Mouse (Mus musculus): Measurements from ENCODE around the gene Dact3. TPM values are rescaled to one million over a fixed set of nuclear protein-coding genes. Genes with fewer than 3 reads are reported as not detected.

Gene Dact3
- polyA plus RNA-seq, 1 experiment from 2014 or later: 3.5 TPM

DNA sequence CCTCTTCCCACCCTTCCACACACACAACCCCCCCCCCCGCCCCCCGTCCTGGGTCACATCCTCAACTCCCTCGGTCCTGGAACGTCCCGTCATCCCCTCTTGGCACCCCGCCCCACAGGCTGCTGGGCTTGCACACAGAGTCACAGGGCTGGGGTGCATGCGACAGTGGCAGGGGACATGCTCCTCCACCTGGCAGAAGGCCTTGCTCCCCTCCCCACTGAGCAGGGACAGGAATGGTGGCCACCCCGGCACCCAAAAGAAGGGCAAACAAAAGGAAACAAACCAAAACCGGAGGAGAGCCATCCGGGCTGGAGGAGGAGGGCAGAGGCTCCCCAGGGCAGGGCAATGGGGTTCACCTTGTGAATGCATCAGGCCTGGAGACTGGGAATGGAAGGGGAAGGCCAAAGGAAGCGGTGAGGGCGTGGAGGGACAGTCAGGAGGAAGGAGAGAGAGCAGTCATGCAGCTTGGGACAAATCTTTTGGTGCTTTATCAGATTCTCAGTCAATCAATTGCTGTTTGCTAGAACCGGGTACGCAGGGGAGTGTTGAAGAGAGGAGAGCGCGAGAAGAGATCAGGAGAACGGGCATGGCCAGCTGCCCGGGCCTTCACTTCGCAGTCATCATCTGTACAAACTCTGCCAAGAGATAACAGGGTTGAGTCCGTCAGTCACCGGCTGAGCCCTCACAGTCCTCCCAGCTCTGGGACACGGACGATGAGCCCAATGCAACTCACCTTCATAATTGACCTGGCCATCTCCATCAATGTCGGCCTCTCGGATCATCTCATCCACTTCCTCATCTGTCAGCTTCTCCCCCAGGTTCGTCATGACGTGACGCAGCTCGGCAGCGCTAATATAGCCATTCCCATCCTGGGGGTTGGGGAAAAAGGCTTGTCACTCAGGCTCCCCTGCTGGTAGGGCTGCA lies 41.5 kb downstream of the Dact3 start:
- Histone ChIP-seq H3K4me3 (ENCODE audit: low read depth, low read length) (no peak overlapping the region), H3K27me3 (ENCODE audit: control insufficient read depth, insufficient read depth, low read length) (no peaks in the 10 kb centered on the region), H3K4me1 (replicated peaks; ENCODE audit: control insufficient read depth, insufficient read depth) (peaks cover 10% of the 10 kb centered on the region), H3K27ac (replicated peaks) (no peak overlapping the region), H3K9ac (ENCODE audit: low read length) (no peak overlapping the region), H3K9me3 (ENCODE audit: control insufficient read depth, low read length) (no peaks in the 10 kb centered on the region), H3K36me3 (ENCODE audit: control insufficient read depth, insufficient read depth, low read length) (peaks cover 28% of the 10 kb centered on the region), H3K4me2 (replicated peaks; ENCODE audit: low read depth) (no peak overlapping the region)
- TF ChIP-seq CTCF (IDR thresholded peaks at IDR 0.05; ENCODE audit: low read depth) (no peak), EP300 (optimal IDR thresholded peaks at IDR 0.05) (no peak)
- no peak for DNase-seq (ENCODE audit: low spot score)
- 75% methylated on average over 29 of the region's 30 CpGs for WGBS
- ATAC-seq (ENCODE audit: low FRiP score, low TSS enrichment): no peak

GRCm38 (mm10) chr7:16917447-16917846 lies 42.3 kb downstream of the Dact3 start:
- H3K9ac ChIP-seq (ENCODE audit: low read length): no peak overlapping the region
- no peak for ATAC-seq (ENCODE audit: low FRiP score, low TSS enrichment)
- TF ChIP-seq CTCF (IDR thresholded peaks at IDR 0.05; ENCODE audit: low read depth) (no peak), EP300 (optimal IDR thresholded peaks at IDR 0.05) (no peak)
- DNase-seq (ENCODE audit: low spot score): no peak
- peaks cover 16% of the 10 kb centered on the region for H3K4me1 ChIP-seq (replicated peaks; ENCODE audit: control insufficient read depth, insufficient read depth)
- H3K4me2 ChIP-seq (replicated peaks; ENCODE audit: low read depth): no peak overlapping the region
- H3K27ac ChIP-seq (replicated peaks): no peak overlapping the region
- WGBS: 66% methylated on average over 11 of the region's 11 CpGs
- H3K36me3 ChIP-seq (ENCODE audit: control insufficient read depth, insufficient read depth, low read length): peaks cover 28% of the 10 kb centered on the region
- no peak overlapping the region for H3K4me3 ChIP-seq (ENCODE audit: low read depth, low read length)
- H3K9me3 ChIP-seq (ENCODE audit: control insufficient read depth, low read length): no peaks in the 10 kb centered on the region
- no peaks in the 10 kb centered on the region for H3K27me3 ChIP-seq (ENCODE audit: control insufficient read depth, insufficient read depth, low read length)

- H3K9me3 ChIP-seq (ENCODE audit: control insufficient read depth, low read length): no peaks in the 10 kb centered on the region
- no peak for ATAC-seq (ENCODE audit: low FRiP score, low TSS enrichment)
- H3K27ac ChIP-seq (replicated peaks): no peak overlapping the region
- H3K9ac ChIP-seq (ENCODE audit: low read length): 0 out of 2 replicates have a peak overlapping the region, but pooled peaks have one; percentile 27
- WGBS: 75% methylated on average over 9 of the region's 9 CpGs
- peaks cover 28% of the 10 kb centered on the region for H3K36me3 ChIP-seq (ENCODE audit: control insufficient read depth, insufficient read depth, low read length)
- H3K4me3 ChIP-seq (ENCODE audit: low read depth, low read length): no peak overlapping the region
- no peaks in the 10 kb centered on the region for H3K27me3 ChIP-seq (ENCODE audit: control insufficient read depth, insufficient read depth, low read length)
- TF ChIP-seq EP300 (optimal IDR thresholded peaks at IDR 0.05) (no peak), CTCF (IDR thresholded peaks at IDR 0.05; ENCODE audit: low read depth) (no peak)
- no peak overlapping the region for H3K4me2 ChIP-seq (replicated peaks; ENCODE audit: low read depth)
- peaks cover 18% of the 10 kb centered on the region for H3K4me1 ChIP-seq (replicated peaks; ENCODE audit: control insufficient read depth, insufficient read depth)
- DNase-seq (ENCODE audit: low spot score): no peak
Observed at GRCm38 (mm10) chr7:16918014-16918413, 42.9 kb downstream of the Dact3 start.

DNA sequence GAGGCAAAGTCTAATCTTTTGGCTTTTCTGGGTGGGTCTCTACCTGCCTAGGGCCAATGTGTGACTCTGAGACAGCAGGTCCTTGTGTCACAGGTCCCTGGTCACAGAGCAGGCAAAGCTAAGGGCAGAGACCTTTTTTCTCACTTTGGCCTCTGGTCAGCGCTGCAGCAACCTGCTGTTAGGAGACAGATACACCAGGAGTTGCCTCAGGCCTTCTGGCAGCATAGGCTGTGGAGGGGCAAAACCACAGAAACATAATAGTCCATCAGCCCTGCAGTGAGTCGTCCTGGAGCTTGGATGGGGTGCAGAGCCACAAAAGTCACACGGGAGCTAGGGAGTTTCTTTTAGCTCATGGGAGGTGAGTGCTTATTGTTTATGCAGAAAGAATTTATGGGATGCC lies 43.6 kb downstream of the Dact3 start:
- no peaks in the 10 kb centered on the region for H3K9me3 ChIP-seq (ENCODE audit: control insufficient read depth, low read length)
- no peak for TF ChIP-seq EP300 (optimal IDR thresholded peaks at IDR 0.05)
- H3K27me3 ChIP-seq (ENCODE audit: control insufficient read depth, insufficient read depth, low read length): no peaks in the 10 kb centered on the region
- DNase-seq (ENCODE audit: low spot score): no peak
- H3K27ac ChIP-seq (replicated peaks): no peak overlapping the region
- peaks cover 28% of the 10 kb centered on the region for H3K36me3 ChIP-seq (ENCODE audit: control insufficient read depth, insufficient read depth, low read length)
- no peak overlapping the region for H3K9ac ChIP-seq (ENCODE audit: low read length)
- ATAC-seq (ENCODE audit: low FRiP score, low TSS enrichment): no peak
- 52% methylated on average over 3 of the region's 3 CpGs for WGBS
- no peak overlapping the region for H3K4me2 ChIP-seq (replicated peaks; ENCODE audit: low read depth)
- peaks cover 18% of the 10 kb centered on the region for H3K4me1 ChIP-seq (replicated peaks; ENCODE audit: control insufficient read depth, insufficient read depth)
- H3K4me3 ChIP-seq (ENCODE audit: low read depth, low read length): no peak overlapping the region

DNA sequence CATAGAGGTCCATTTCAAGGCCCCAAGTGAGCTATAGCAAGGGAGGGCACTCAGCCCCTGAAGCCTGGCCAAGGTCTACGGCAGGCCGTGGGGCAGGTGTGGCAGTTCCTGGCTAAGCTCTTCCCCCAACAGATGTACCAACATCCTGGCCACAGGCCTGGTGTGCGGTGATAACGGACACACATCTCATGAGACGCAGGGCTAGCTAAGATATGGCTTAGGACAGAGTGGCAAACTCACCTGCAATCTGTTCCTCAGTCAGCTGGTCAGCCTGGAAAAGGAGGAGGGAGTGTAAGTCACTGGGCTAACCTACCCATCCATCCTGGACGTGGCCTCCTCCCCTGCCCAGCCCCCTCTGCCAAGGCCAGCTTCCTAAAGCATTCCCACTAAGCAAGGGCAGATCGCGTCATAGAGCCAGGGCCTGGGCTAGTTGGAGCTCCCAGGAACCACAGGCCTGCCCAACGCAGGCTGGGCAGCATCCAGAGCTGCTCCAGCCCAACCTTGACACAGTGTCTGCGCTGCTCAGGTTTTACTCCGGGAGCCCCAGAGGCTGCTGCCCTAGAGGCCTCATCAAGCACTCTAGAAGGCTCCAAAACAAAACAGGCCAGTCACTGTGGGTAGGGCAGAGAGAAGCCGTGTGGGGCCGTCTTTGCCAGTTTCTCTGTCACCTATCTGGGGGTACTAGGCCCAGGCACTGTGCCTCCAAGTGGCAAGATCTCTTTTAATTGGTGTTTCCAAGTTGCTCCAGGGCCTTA lies 44.5 kb downstream of the Dact3 start:
- H3K27me3 ChIP-seq (ENCODE audit: control insufficient read depth, insufficient read depth, low read length): no peaks in the 10 kb centered on the region
- DNase-seq (ENCODE audit: low spot score): no peak
- 72% methylated on average over 13 of the region's 13 CpGs for WGBS
- no peak for TF ChIP-seq CTCF (IDR thresholded peaks at IDR 0.05; ENCODE audit: low read depth)
- H3K27ac ChIP-seq (replicated peaks): peak overlapping the region; percentile 69
- H3K36me3 ChIP-seq (ENCODE audit: control insufficient read depth, insufficient read depth, low read length): peaks cover 27% of the 10 kb centered on the region
- no peak for ATAC-seq (ENCODE audit: low FRiP score, low TSS enrichment)
- H3K4me2 ChIP-seq (replicated peaks; ENCODE audit: low read depth): no peak overlapping the region
- H3K4me1 ChIP-seq (replicated peaks; ENCODE audit: control insufficient read depth, insufficient read depth): peaks cover 18% of the 10 kb centered on the region
- H3K9ac ChIP-seq (ENCODE audit: low read length): peak overlapping the region; percentile 47
- H3K9me3 ChIP-seq (ENCODE audit: control insufficient read depth, low read length): no peaks in the 10 kb centered on the region
- no peak overlapping the region for H3K4me3 ChIP-seq (ENCODE audit: low read depth, low read length)
